Mouse (Mus musculus) erythroblast, embryonic 14.5 days (primary cell): ENCODE measurements around the gene Stoml1. TPM values are rescaled to one million over a fixed set of nuclear protein-coding genes. Genes with fewer than 3 reads are reported as not detected.

Source experiments
- H3K27me3 ChIP-seq: 2 replicates; pipeline ENCODE4 v1.6.1; 2012; ENCODE audit warnings: inconsistent platforms; ENCODE audit not compliant: control insufficient read depth
- H3K36me3 ChIP-seq: 2 replicates; pipeline ENCODE4 v1.6.1; 2012; ENCODE audit warnings: mild to moderate bottlenecking, inconsistent platforms; ENCODE audit not compliant: control insufficient read depth
- H3K4me1 ChIP-seq: 2 replicates; pipeline ENCODE4 v1.6.1; 2012; ENCODE audit warnings: inconsistent platforms; ENCODE audit not compliant: control insufficient read depth
- H3K4me3 ChIP-seq: replicated peaks from 2 replicates; pipeline ENCODE3; 2012; ENCODE audit warnings: moderate library complexity, mild to moderate bottlenecking, inconsistent platforms
- H3K9me3 ChIP-seq: 2 replicates; pipeline ENCODE4 v1.6.1; 2012; ENCODE audit warnings: low read length, inconsistent platforms, mixed read lengths; ENCODE audit not compliant: control insufficient read depth
- GATA1 ChIP-seq: IDR thresholded peaks from 2 replicates; pipeline ENCODE4 v1.6.1; 2012; ENCODE audit warnings: low read length, inconsistent platforms, mixed read lengths
- TAL1 ChIP-seq: IDR thresholded peaks from 3 replicates; pipeline ENCODE4 v1.6.1; 2012; ENCODE audit warnings: low read length, inconsistent platforms, mixed read lengths
- polyA plus RNA-seq: library from polyadenylated mRNA; stranded (reverse); fragments of >175 nt; gene quantifications from 2 replicates; pipeline ENCODE4 v1.2.3, GENCODE M21; 2012

The Stoml1 gene
- polyA plus RNA-seq, 1 experiment = not detected

GRCm38 (mm10) chr9:58275115-58275774 is 22.3 kb downstream of the Stoml1 start:
- Histone ChIP-seq H3K27me3 (no peaks in the 10 kb centered on the region), H3K4me1 (peaks cover 12% of the 10 kb centered on the region), H3K4me3 (no peak overlapping the region), H3K36me3 (no peaks in the 10 kb centered on the region), H3K9me3 (no peaks in the 10 kb centered on the region)
- TF ChIP-seq GATA1 (no peak), TAL1 (no peak)

GRCm38 (mm10) chr9:58275797-58276196 is 22.8 kb downstream of the Stoml1 start:
- Histone ChIP-seq H3K36me3 (no peaks in the 10 kb centered on the region), H3K4me1 (peaks cover 17% of the 10 kb centered on the region), H3K9me3 (no peaks in the 10 kb centered on the region), H3K4me3 (no peak overlapping the region), H3K27me3 (no peaks in the 10 kb centered on the region)
- TF ChIP-seq TAL1 = no peak
- TF ChIP-seq GATA1 = no peak

- no peaks in the 10 kb centered on the region for H3K36me3 ChIP-seq
- no peak for TF ChIP-seq TAL1
- no peak for TF ChIP-seq GATA1
- H3K27me3 ChIP-seq = no peaks in the 10 kb centered on the region
- H3K9me3 ChIP-seq = no peaks in the 10 kb centered on the region
- peaks cover 17% of the 10 kb centered on the region for H3K4me1 ChIP-seq
- no peak overlapping the region for H3K4me3 ChIP-seq
Measured at GRCm38 (mm10) chr9:58276346-58276745, 23.4 kb downstream of the Stoml1 start.

GRCm38 (mm10) chr9:58278313-58278712 is 25.3 kb downstream of the Stoml1 start:
- no peaks in the 10 kb centered on the region for H3K36me3 ChIP-seq
- no peak overlapping the region for H3K4me3 ChIP-seq
- H3K9me3 ChIP-seq = no peaks in the 10 kb centered on the region
- no peaks in the 10 kb centered on the region for H3K27me3 ChIP-seq
- peaks cover 23% of the 10 kb centered on the region for H3K4me1 ChIP-seq
- TF ChIP-seq GATA1 (no peak), TAL1 (no peak)

GRCm38 (mm10) chr9:58278821-58279723 is 26.1 kb downstream of the Stoml1 start:
- H3K4me1 ChIP-seq = peaks cover 23% of the 10 kb centered on the region

GRCm38 (mm10) chr9:58279780-58280179 is 26.8 kb downstream of the Stoml1 start:
- H3K36me3 ChIP-seq = no peaks in the 10 kb centered on the region
- no peak overlapping the region for H3K4me3 ChIP-seq
- TF ChIP-seq GATA1 = no peak
- no peak for TF ChIP-seq TAL1
- no peaks in the 10 kb centered on the region for H3K9me3 ChIP-seq
- no peaks in the 10 kb centered on the region for H3K27me3 ChIP-seq
- peaks cover 23% of the 10 kb centered on the region for H3K4me1 ChIP-seq

More at GRCm38 (mm10) chr9:58278821-58279723, 26.1 kb downstream of the Stoml1 start:
- Histone ChIP-seq H3K4me3 (no peak overlapping the region), H3K36me3 (no peaks in the 10 kb centered on the region), H3K27me3 (no peaks in the 10 kb centered on the region), H3K9me3 (no peaks in the 10 kb centered on the region)
- no peak for TF ChIP-seq GATA1
- no peak for TF ChIP-seq TAL1

- peaks cover 19% of the 10 kb centered on the region for H3K4me1 ChIP-seq
- no peak for TF ChIP-seq TAL1
- TF ChIP-seq GATA1 = no peak
- H3K9me3 ChIP-seq = no peaks in the 10 kb centered on the region
- H3K4me3 ChIP-seq = no peak overlapping the region
- H3K36me3 ChIP-seq = no peaks in the 10 kb centered on the region
- no peaks in the 10 kb centered on the region for H3K27me3 ChIP-seq
Measured at GRCm38 (mm10) chr9:58280259-58281109, 27.5 kb downstream of the Stoml1 start.

GRCm38 (mm10) chr9:58281597-58281996 is 28.6 kb downstream of the Stoml1 start:
- TF ChIP-seq TAL1 = no peak
- TF ChIP-seq GATA1 = no peak

More at GRCm38 (mm10) chr9:58281597-58281996, 28.6 kb downstream of the Stoml1 start:
- Histone ChIP-seq H3K27me3 (no peaks in the 10 kb centered on the region), H3K9me3 (no peaks in the 10 kb centered on the region), H3K4me3 (no peak overlapping the region), H3K4me1 (peaks cover 15% of the 10 kb centered on the region), H3K36me3 (no peaks in the 10 kb centered on the region)
